Mouse (Mus musculus) lung, postnatal 0 days (tissue): ENCODE results near the gene Ikzf4. TPM values are rescaled to one million over a fixed set of nuclear protein-coding genes. Genes with fewer than 3 reads are reported as not detected.
"Not testable (repeated sequence)": the region's sequence is repeated elsewhere in the genome, so short reads cannot be mapped to it uniquely, and the experiment has no call there.

Experiments
- ATAC-seq: fragments of 200-750 bp; cut with Nextera tagmentation; 2 replicates; pipeline ENCODE4 v1.8.0; 2017; ENCODE audit warnings: moderate library complexity
- DNase-seq: peaks from one replicate; pipeline ENCODE4 v3.0.0-alpha.2; 2016; ENCODE audit warnings: low spot score
- H3K27ac ChIP-seq: fragments of 300-500 bp; sonication (generic); 2 replicates; pipeline ENCODE4 v1.5.1; 2014; ENCODE audit warnings: antibody characterized with exemption, mild to moderate bottlenecking, low read length, mixed read lengths
- H3K27me3 ChIP-seq: fragments of 300-500 bp; sonication (generic); replicated peaks from 2 replicates; pipeline ENCODE4 v1.6.1; 2014; ENCODE audit warnings: low read length, mixed read lengths; ENCODE audit not compliant: insufficient read depth
- H3K36me3 ChIP-seq: fragments of 300-500 bp; sonication (generic); 2 replicates; pipeline ENCODE4 v1.6.1; 2014; ENCODE audit warnings: low read length, mixed read lengths; ENCODE audit not compliant: insufficient read depth
- H3K4me1 ChIP-seq: fragments of 300-500 bp; sonication (generic); 2 replicates; pipeline ENCODE4 v1.6.1; 2014; ENCODE audit warnings: antibody characterized with exemption, low read depth, low read length, mixed read lengths; ENCODE audit not compliant: insufficient read depth
- H3K4me2 ChIP-seq: fragments of 300-500 bp; sonication (generic); replicated peaks from 2 replicates; pipeline ENCODE4 v1.6.1; 2014; ENCODE audit warnings: low read depth, mild to moderate bottlenecking, low read length, moderate library complexity, mixed read lengths
- H3K4me3 ChIP-seq: fragments of 300-500 bp; sonication (generic); 2 replicates; pipeline ENCODE4 v1.5.1; 2014; ENCODE audit warnings: low read depth, low read length
- H3K9ac ChIP-seq: fragments of 300-500 bp; sonication (generic); replicated peaks from 2 replicates; pipeline ENCODE4 v1.6.1; 2014; ENCODE audit warnings: low read depth, mild to moderate bottlenecking
- H3K9me3 ChIP-seq: fragments of 300-500 bp; sonication (generic); 2 replicates; pipeline ENCODE4 v1.6.1; 2016; ENCODE audit warnings: low read length, mixed read lengths
- CTCF ChIP-seq: IDR thresholded peaks from 2 replicates; pipeline ENCODE4 v1.5.1; 2016; ENCODE audit warnings: antibody characterized with exemption, mild to moderate bottlenecking
- EP300 ChIP-seq: IDR thresholded peaks from 2 replicates; pipeline ENCODE4 v1.6.1; 2016; ENCODE audit warnings: antibody characterized with exemption, mild to moderate bottlenecking, control low read depth
- WGBS: fragments of 180-500 bp; shearing (Covaris S2); extraction: QIAGEN DNeasy Blood & Tissue Kit; methylation state at CpG from one replicate; pipeline ENCODE4 v1.1.7; 2014; 5-methylcytosine and 5-hydroxymethylcytosine counted together
- polyA plus RNA-seq: library from polyadenylated mRNA; unstranded; fragments of >200 nt; fragmentation: Nextera tagmentation; extraction: Ambion mirVana; gene quantifications from 2 replicates; pipeline ENCODE4 v1.2.1, GENCODE M21; 2015

Gene Ikzf4
- polyA plus RNA-seq, 1 experiment from 2014 or later: 1.3 TPM

DNA sequence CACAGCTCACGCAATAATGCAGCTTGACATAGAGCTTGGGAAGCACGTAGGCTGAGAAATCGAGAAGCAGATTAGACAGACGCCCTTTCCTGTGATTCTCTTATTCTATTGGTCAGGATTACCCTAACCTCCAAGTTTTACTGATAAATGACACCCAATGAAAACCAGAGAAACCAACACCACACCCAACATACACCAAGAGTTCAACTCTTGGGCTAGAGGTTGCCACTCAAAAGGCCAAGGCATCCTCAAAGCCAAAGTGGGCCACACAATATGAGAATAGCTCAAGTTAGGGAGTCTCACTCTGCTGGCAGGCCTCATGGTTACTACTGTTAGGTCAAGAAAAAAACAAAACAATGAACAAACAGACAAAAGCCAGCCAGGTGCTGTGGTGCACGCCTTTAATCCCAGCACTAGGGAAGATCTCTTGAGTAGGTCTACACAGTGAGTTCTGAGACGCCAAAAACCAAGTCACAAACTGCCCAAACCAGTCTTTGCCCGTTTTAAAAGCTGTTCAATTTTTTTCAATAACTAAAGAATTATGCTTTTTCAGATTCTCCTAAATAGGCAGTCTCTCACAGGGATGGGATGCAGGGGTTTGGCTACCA, 20.4 kb downstream of the Ikzf4 start:
- Histone ChIP-seq H3K27ac (peak overlapping the region; percentile 2; the same call in 1 of the 2 replicates), H3K27me3 (no peaks in the 10 kb centered on the region), H3K9ac (peak overlapping the region; percentile 57), H3K36me3 (no peaks in the 10 kb centered on the region), H3K4me1 (peaks cover 7% of the 10 kb centered on the region; the same call in 1 of the 2 replicates), H3K4me2 (peak overlapping the region; percentile 63), H3K4me3 (peak overlapping the region; percentile 64), H3K9me3 (no peaks in the 10 kb centered on the region)
- TF ChIP-seq EP300 (no peak), CTCF (no peak)
- 33% methylated on average over 7 of the region's 7 CpGs for WGBS
- ATAC-seq: no peak
- DNase-seq: peak; percentile 4

- peak; percentile 3 for DNase-seq
- not testable (repeated sequence) for H3K27me3 ChIP-seq, H3K9me3 ChIP-seq, H3K9ac ChIP-seq, H3K27ac ChIP-seq, ATAC-seq, H3K36me3 ChIP-seq, H3K4me2 ChIP-seq, H3K4me3 ChIP-seq, H3K4me1 ChIP-seq
- 83% methylated on average over 3 of the region's 4 CpGs for WGBS
Measured at GRCm38 (mm10) chr10:128623106-128623613, 22.6 kb downstream of the Ikzf4 start.

DNA sequence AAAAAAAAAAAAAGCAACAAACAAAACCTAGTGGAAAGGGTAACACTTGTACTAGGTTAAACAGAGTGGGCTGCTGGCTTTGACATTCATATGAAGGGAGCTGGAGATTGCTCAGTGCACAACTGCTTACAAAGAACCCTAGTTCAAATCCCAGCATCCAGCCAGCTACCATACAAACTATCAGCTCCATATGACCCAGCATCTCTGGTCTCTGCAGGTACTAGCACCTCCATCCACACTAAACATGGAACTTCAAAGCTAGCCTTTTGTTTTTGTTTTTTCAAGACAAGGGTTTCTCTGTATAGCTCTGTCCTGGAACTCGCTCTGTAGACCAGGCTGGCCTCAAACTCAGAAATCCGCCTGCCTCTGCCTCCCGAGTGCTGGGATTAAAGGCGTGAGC, 23.1 kb downstream of the Ikzf4 start:
- WGBS: 88% methylated on average over 4 of the region's 4 CpGs
- Histone ChIP-seq H3K4me1 (peaks cover 7% of the 10 kb centered on the region; the same call in 1 of the 2 replicates), H3K27me3 (no peaks in the 10 kb centered on the region), H3K27ac (no peak overlapping the region), H3K9me3 (no peaks in the 10 kb centered on the region), H3K4me2 (no peak overlapping the region), H3K9ac (no peak overlapping the region), H3K4me3 (no peak overlapping the region), H3K36me3 (no peaks in the 10 kb centered on the region)
- TF ChIP-seq CTCF: no peak
- no peak for TF ChIP-seq EP300
- no peak for ATAC-seq
- DNase-seq: no peak

- Histone ChIP-seq H3K9ac (no peak overlapping the region), H3K36me3 (no peaks in the 10 kb centered on the region), H3K4me2 (no peak overlapping the region), H3K4me3 (no peak overlapping the region), H3K27me3 (no peaks in the 10 kb centered on the region), H3K4me1 (peaks cover 7% of the 10 kb centered on the region; the same call in 1 of the 2 replicates), H3K9me3 (no peaks in the 10 kb centered on the region), H3K27ac (no peak overlapping the region)
- TF ChIP-seq EP300 (no peak), CTCF (peak; percentile 14; the same call in 1 of the 2 replicates)
- peak; percentile 2 for DNase-seq
- no peak for ATAC-seq
- WGBS: 56% methylated on average over 3 of the region's 3 CpGs
Measured at GRCm38 (mm10) chr10:128621986-128622520, 23.7 kb downstream of the Ikzf4 start.

DNA sequence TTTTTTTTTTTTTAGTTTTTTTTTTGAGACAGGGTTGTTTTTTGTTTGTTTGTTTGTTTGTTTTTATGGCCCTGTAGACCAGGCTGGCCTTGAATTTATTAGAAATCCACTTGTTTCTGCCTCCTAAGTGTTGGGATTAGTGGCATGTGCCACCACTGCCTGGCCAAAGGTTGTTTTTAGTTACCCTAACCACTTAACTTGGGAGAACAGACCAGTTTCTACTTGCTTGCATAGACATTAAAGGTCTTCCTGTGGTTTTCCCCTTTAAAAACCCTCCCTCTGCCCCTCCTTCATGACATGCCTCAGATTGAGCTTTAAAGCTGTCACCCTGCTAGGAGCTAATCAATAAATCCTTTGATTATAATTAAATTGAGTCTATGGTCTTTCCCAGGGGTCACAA, 25.6 kb downstream of the Ikzf4 start:
- Histone ChIP-seq H3K36me3 (no peaks in the 10 kb centered on the region), H3K9me3 (no peaks in the 10 kb centered on the region), H3K4me3 (no peak overlapping the region), H3K9ac (no peak overlapping the region), H3K4me1 (peaks cover 1% of the 10 kb centered on the region; the same call in 1 of the 2 replicates), H3K27ac (no peak overlapping the region), H3K4me2 (no peak overlapping the region), H3K27me3 (no peaks in the 10 kb centered on the region)
- TF ChIP-seq EP300 (no peak), CTCF (no peak)
- no peak for ATAC-seq
- DNase-seq: no peak

DNA sequence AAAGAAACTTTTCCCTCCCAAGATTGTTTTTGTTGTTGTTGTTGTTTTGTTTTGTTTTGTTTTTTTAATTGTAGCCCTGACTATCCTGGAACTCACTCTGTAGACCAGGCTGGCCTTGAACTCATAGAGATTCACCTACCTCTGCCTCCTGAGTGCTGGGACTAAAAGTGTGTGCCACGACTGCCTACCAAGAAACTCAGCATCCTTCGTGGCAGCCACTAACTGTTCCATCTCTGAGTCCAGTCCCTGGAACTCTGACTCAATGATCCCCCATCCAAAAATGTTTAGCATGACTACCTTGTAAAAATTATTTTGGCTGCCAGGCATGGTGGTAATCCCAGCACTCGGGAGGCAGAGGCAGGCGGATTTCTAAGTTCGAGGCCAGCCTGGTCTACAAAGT, 26.6 kb downstream of the Ikzf4 start:
- ATAC-seq, H3K36me3 ChIP-seq, H3K4me2 ChIP-seq, H3K27ac ChIP-seq, H3K9me3 ChIP-seq, DNase-seq, H3K9ac ChIP-seq, H3K4me1 ChIP-seq, H3K27me3 ChIP-seq, H3K4me3 ChIP-seq: not testable (repeated sequence)
- WGBS: 81% methylated on average over 5 of the region's 5 CpGs

- TF ChIP-seq CTCF (no peak), EP300 (no peak)
- Histone ChIP-seq H3K9ac (no peak overlapping the region), H3K27me3 (no peaks in the 10 kb centered on the region), H3K27ac (no peak overlapping the region), H3K9me3 (no peaks in the 10 kb centered on the region), H3K4me1 (no peaks in the 10 kb centered on the region), H3K4me3 (no peak overlapping the region), H3K4me2 (no peak overlapping the region), H3K36me3 (no peaks in the 10 kb centered on the region)
- ATAC-seq (no peak), DNase-seq (no peak)
- 92% methylated on average over 1 of the region's 1 CpGs for WGBS
Measured at GRCm38 (mm10) chr10:128618570-128618969, 27.2 kb downstream of the Ikzf4 start.

- H3K27ac ChIP-seq, H3K4me3 ChIP-seq, H3K4me2 ChIP-seq, H3K4me1 ChIP-seq, ATAC-seq, H3K36me3 ChIP-seq, H3K9ac ChIP-seq, H3K9me3 ChIP-seq, DNase-seq, H3K27me3 ChIP-seq: not testable (repeated sequence)
- WGBS: 78% methylated on average over 5 of the region's 7 CpGs
Measured at GRCm38 (mm10) chr10:128615798-128616448, 29.9 kb downstream of the Ikzf4 start.
